Mouse (Mus musculus) G1E (cell line): Measurements from ENCODE around the gene Ubtd1. TPM values are rescaled to one million over a fixed set of nuclear protein-coding genes. Genes with fewer than 3 reads are reported as not detected.

ENCODE experiments used
- ATAC-seq: 2 replicates; pipeline ENCODE4 v1.8.0; 2016; ENCODE audit warnings: mild to moderate bottlenecking; ENCODE audit not compliant: insufficient number of reproducible peaks, poor library complexity, low FRiP score, severe bottlenecking; ENCODE audit errors: extremely low read depth
- DNase-seq: peaks from one replicate; pipeline ENCODE4 v3.0.0; 2012; ENCODE audit warnings: low spot score
- H3K27me3 ChIP-seq: 2 replicates; pipeline ENCODE4 v1.6.1; 2012; ENCODE audit warnings: mild to moderate bottlenecking, low read length, inconsistent platforms; ENCODE audit not compliant: insufficient read depth
- H3K36me3 ChIP-seq: replicated peaks from 2 replicates; pipeline ENCODE3; 2012; ENCODE audit warnings: mild to moderate bottlenecking, inconsistent platforms
- H3K4me1 ChIP-seq: 2 replicates; pipeline ENCODE4 v1.6.1; 2012; ENCODE audit warnings: low read depth, low read length, inconsistent platforms, mixed read lengths; ENCODE audit not compliant: insufficient read depth
- H3K4me3 ChIP-seq: 2 replicates; pipeline ENCODE4 v1.5.1; 2012; ENCODE audit warnings: low read depth, mild to moderate bottlenecking, inconsistent platforms, low read length, moderate library complexity, mixed read lengths
- H3K9me3 ChIP-seq: replicated peaks from 2 replicates; pipeline ENCODE4 v1.6.1; 2012; ENCODE audit warnings: inconsistent platforms
- CTCF ChIP-seq: IDR thresholded peaks from 2 replicates; pipeline ENCODE4 v1.5.1; 2012; ENCODE audit warnings: low read depth, low read length, inconsistent platforms, mixed read lengths
- GATA1 ChIP-seq: IDR thresholded peaks from 2 replicates; pipeline ENCODE4 v1.6.1; 2012; ENCODE audit warnings: borderline replicate concordance, low read length, inconsistent platforms, mixed read lengths
- GATA2 ChIP-seq: IDR thresholded peaks from 2 replicates; pipeline ENCODE4 v1.6.1; 2012; ENCODE audit warnings: low read depth, low read length, inconsistent platforms, borderline replicate concordance
- POLR2AphosphoS5 ChIP-seq: IDR thresholded peaks from 2 replicates; pipeline ENCODE4 v1.6.1; 2012; ENCODE audit warnings: low read depth, low read length, inconsistent platforms; ENCODE audit not compliant: insufficient replicate concordance
- TAL1 ChIP-seq: conservative IDR thresholded peaks from 2 replicates; pipeline ENCODE4 v1.6.1; 2012; ENCODE audit warnings: low read depth, low read length, inconsistent platforms, mixed read lengths
- polyA plus RNA-seq: library from polyadenylated mRNA; stranded (reverse); fragments of >175 nt; gene quantifications from 2 replicates; pipeline ENCODE4 v1.2.3, GENCODE M21; 2012
- total RNA-seq, 2 experiments: library from RNA; stranded (forward) in 1 of 2; stranded (reverse) in 1 of 2; fragments of 200-1000 nt in 1 of 2; fragments of >200 nt in 1 of 2; fragmentation: Nextera tagmentation in 1 of 2; gene quantifications; 2 replicates each; pipeline ENCODE4 v1.2.3; 2014 to 2017

The Ubtd1 gene
- total and polyA plus RNA-seq, 3 experiments, result 4.2 to 19.9 (median 4.8) TPM

GRCm38 (mm10) chr19:42068441-42069240, 87.1 kb downstream of the Ubtd1 start:
- Histone ChIP-seq H3K4me1 (no peaks in the 10 kb centered on the region), H3K27me3 (peaks cover 15% of the 10 kb centered on the region; the same call in 1 of the 2 replicates), H3K9me3 (no peaks in the 10 kb centered on the region), H3K4me3 (no peak overlapping the region), H3K36me3 (no peaks in the 10 kb centered on the region)
- DNase-seq (no peak), ATAC-seq (no peak)
- TF ChIP-seq GATA2, result no peak
- TF ChIP-seq POLR2AphosphoS5, result no peak
- no peak for TF ChIP-seq GATA1
- no peak for TF ChIP-seq CTCF
- TF ChIP-seq TAL1, result no peak

- Histone ChIP-seq H3K4me3 (no peak overlapping the region), H3K36me3 (no peaks in the 10 kb centered on the region), H3K27me3 (peaks cover 15% of the 10 kb centered on the region; the same call in 1 of the 2 replicates), H3K4me1 (no peaks in the 10 kb centered on the region), H3K9me3 (no peaks in the 10 kb centered on the region)
- DNase-seq (no peak), ATAC-seq (no peak)
- TF ChIP-seq CTCF (no peak), TAL1 (no peak), POLR2AphosphoS5 (no peak), GATA2 (no peak), GATA1 (no peak)
Observed at GRCm38 (mm10) chr19:42069241-42069525, 87.6 kb downstream of the Ubtd1 start.

GRCm38 (mm10) chr19:42071221-42071620, 89.7 kb downstream of the Ubtd1 start:
- DNase-seq (no peak), ATAC-seq (no peak)
- Histone ChIP-seq H3K4me1 (no peaks in the 10 kb centered on the region), H3K36me3 (no peaks in the 10 kb centered on the region), H3K9me3 (no peaks in the 10 kb centered on the region), H3K4me3 (no peak overlapping the region), H3K27me3 (peaks cover 15% of the 10 kb centered on the region; the same call in 1 of the 2 replicates)
- TF ChIP-seq TAL1, result no peak
- TF ChIP-seq POLR2AphosphoS5, result no peak
- TF ChIP-seq GATA1, result no peak
- TF ChIP-seq CTCF, result no peak
- TF ChIP-seq GATA2, result no peak

DNA sequence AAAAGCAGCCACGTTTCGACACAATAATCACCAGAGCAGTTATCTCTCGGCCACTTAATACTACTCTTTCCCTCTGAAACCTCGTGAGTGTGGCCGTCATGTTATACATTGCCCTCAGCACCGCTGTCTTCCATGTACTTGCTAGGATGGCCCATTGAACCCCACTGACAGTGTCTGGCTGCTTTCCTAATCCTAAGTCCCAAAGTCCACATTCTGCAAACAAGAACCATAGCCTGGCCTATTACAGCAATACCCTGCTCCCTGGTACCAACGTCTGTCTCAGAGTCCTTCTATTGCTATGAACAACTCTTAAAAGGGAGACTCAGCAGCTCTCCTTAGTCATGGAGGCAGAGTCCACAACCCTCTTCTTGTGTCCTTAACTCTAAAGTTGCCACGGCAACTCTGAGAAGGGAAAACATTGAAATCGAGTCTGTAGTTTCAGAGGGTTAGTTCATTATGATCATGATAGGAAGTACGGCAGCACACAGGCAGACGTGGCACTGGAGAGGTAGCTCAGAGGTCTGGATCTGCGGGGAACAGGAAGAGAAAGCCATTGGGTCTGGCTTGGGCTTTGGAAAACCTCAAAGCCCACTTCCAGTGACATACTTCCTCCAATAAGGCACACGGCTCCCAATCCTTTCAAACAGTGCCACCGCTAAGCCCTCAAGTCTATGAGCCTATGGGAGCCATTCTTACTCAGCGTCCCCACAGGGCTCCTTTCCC, 90.5 kb downstream of the Ubtd1 start:
- Histone ChIP-seq H3K4me1 (no peaks in the 10 kb centered on the region), H3K9me3 (no peaks in the 10 kb centered on the region)
- TF ChIP-seq TAL1, result no peak
- no peak for TF ChIP-seq GATA2
- TF ChIP-seq POLR2AphosphoS5, result no peak
- TF ChIP-seq CTCF, result no peak
- no peak for TF ChIP-seq GATA1

DNA sequence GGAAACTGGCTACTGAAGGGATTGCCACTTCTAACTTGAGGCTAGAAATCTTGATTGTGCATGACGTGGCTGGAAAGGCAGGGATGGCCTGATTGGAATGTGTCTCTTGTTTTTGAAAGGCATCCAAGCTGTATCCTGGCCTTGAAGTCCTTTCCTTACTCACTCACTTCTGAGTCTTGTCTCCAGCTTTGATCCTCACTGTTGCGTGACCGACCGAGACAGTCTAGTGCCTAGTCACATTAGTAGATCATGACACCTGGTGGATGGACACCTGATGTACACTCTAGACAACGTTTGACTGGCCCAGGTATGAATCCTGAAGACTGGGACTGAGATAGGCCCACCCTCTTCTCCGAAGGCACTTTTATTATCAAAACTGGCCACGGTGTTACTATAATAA, 91.2 kb downstream of the Ubtd1 start:
- Histone ChIP-seq H3K36me3 (no peaks in the 10 kb centered on the region), H3K27me3 (peaks cover 13% of the 10 kb centered on the region; the same call in 1 of the 2 replicates), H3K4me3 (no peak overlapping the region), H3K9me3 (no peaks in the 10 kb centered on the region), H3K4me1 (no peaks in the 10 kb centered on the region)
- ATAC-seq (no peak), DNase-seq (no peak)
- TF ChIP-seq POLR2AphosphoS5, result no peak
- TF ChIP-seq GATA1, result no peak

More for the DNA sequence above, 90.5 kb downstream of the Ubtd1 start:
- Histone ChIP-seq H3K4me3 (no peak overlapping the region), H3K27me3 (peaks cover 13% of the 10 kb centered on the region; the same call in 1 of the 2 replicates), H3K36me3 (no peaks in the 10 kb centered on the region)
- DNase-seq (no peak), ATAC-seq (no peak)

DNA sequence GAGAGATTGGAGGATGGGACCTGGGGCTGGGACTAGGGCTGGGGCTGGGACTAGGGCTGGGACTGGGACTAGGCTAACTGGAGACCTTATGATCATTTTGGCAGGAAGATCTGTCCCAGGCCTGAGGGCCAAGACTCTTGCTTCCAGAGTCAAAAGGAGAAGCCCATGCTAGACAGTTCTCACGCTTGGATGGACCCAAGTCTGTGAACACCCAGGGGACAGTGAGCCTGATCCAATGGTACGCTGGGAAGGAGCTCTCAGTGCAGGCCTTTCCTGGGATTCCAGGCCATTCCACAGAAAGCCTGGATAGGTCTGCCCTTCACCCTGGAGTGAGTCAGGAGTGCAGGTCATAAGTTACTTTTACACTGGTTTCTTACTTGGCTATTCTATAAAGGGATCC, 93.5 kb downstream of the Ubtd1 start:
- ATAC-seq (no peak), DNase-seq (no peak)
- TF ChIP-seq GATA2 (no peak), CTCF (no peak), TAL1 (no peak), POLR2AphosphoS5 (no peak), GATA1 (no peak)
- H3K4me1 ChIP-seq, result no peaks in the 10 kb centered on the region
- H3K9me3 ChIP-seq, result no peaks in the 10 kb centered on the region
- no peaks in the 10 kb centered on the region for H3K36me3 ChIP-seq
- no peak overlapping the region for H3K4me3 ChIP-seq
- H3K27me3 ChIP-seq, result peaks cover 5% of the 10 kb centered on the region; the same call in 1 of the 2 replicates
